Mouse (Mus musculus) retina, postnatal 7 days (tissue): Measurements from ENCODE around the gene Sez6l.

ENCODE experiments used
- DNase-seq: peaks from one replicate; pipeline ENCODE4 v3.0.0-alpha.2; 2012; ENCODE audit warnings: low read depth, low spot score

Gene Sez6l

DNA sequence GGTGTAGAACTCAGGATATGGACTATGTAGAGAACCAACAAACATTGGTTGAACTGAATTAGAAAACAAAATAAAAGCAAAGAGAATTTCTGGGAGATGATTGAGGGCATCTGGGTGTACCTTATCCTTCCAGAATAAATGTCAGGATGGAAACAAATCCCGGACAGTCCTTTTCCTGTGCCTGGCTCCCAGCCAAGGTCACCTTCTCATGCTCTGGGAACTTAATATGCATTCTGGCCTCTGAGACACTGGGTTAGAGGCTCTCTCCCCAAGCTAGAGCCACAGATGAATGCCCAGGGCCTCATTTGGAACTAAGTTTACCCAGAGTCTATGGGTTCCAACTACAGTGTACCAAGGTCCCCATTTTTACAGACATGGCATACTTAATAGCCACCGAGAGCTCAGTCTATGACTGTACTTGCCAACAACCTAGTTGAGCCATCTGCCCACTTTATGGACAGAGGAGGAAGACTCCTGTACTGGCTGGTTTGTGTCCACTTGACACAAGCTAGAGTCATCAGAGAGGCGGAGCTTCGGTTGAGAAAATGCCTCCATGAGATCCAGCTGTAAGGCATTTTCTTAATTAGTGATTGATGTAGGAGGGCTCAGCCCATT lies 7.3 kb upstream of the Sez6l start:
- DNase-seq: no peak

- DNase-seq: no peak
These were observed 6.3 kb upstream of the Sez6l start for GRCm38 (mm10) chr5:112583304-112583703.

GRCm38 (mm10) chr5:112577750-112578149 lies 765 bp upstream of the Sez6l start:
- DNase-seq: no peak

DNA sequence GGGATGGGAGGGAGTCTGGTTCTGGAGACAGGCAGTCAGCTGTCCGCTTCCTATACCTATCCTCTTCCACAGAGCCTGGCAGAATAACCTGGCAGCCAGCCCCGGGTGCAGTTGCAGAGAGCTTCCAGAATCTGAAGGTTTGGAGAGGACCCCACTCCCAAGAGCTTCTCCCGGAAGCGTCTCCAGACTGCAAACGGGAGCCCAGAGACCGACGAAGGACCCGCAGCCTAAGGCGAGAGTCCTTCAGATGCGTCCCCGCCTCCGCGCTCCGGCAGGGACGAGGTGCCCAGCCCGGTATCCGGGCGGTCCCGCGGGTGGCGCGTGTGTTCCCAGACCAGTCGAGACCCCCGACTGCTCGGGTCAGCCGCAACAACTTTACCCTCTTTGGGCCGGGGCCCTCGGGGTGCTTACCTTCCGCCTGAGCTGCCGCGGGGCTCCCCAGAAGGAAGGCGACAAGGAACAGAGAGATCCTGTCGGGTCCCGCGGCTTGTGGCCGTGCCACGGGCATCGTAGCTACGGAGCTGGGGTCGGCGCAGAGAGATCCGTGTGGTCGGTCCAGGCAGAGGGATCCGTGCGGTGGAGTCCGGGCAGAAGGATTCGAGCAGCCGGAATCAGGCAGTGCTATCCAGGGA lies 508 bp downstream of the Sez6l start:
- DNase-seq: no peak

- DNase-seq: no peak
These were observed 1.7 kb downstream of the Sez6l start for GRCm38 (mm10) chr5:112575151-112575915.

DNA sequence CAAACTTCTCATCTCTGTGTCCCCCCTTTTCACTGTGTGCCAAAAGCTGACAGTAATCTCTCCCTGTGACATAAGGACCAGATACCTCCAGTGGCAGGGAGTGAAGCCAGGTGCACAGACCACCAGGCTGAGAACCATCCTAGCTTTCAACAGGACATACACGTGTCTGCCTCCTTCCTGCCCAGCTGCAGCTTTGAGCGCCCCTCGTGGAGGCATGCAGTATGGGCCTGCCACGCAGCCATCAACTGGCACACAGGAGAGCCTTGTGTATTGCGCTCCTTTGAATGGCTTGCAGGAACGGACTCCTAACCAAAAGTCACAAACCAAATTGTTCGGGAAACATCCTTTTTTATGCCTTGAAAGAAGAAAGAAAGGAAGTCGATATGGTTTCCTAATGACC lies 3.1 kb downstream of the Sez6l start:
- DNase-seq: peak; percentile 40

DNA sequence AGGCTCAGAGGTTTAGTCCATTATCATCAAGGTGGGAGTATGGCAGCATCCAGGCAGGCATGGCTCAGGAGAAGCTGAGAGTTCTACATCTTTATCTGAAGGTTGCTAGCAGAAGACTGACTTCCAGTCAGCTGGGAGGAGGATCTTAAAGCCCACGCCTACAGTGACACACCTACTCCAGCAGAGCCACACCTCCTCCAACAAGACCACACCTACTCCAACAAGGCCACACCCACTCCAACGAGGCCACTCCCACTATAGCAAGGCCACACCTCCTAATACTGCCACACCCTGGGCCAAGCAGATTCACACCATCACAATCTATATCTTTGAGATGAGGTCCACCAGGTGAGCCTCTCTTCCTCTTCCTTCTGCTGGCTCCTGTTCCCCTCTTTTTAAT lies 4.8 kb downstream of the Sez6l start:
- no peak for DNase-seq

DNA sequence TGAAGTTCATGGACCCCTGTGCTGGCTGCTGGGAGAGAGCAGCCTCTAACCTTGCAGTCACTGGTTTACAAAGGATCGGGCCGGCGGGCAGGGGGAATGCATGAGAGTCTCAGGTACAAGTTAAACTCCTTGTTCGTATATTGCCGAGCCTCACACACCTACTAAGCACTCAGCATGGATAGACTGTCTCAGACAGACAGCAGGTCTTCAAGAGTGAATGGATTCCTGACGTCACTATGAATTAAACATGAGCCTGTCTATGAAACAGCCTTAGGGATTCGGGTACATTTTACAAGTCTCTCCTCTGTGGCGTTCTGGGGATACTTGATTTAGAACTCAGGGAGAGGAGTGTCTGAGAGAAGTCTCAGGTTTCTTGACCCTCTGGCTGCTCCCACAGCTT lies 11.5 kb downstream of the Sez6l start:
- no peak for DNase-seq

DNA sequence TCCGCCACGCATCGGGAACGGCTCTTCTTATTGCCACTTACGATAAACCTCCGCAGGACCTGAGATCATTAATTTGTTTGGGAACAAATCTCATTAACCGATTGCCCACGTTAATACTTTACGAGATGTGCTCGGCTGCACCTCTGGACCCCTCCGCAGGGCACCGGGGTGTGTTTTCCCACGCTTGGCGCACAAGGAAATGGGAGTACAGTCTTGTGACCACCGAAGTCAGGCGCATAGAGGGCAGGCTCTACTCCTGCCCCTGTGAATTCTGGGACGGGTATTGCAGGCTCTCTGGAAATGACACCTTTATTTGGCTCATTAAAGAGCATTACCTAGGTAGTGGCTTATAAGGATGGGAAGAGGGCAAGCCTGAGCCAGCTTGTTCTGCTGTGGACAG lies 11.9 kb downstream of the Sez6l start:
- DNase-seq: no peak

DNA sequence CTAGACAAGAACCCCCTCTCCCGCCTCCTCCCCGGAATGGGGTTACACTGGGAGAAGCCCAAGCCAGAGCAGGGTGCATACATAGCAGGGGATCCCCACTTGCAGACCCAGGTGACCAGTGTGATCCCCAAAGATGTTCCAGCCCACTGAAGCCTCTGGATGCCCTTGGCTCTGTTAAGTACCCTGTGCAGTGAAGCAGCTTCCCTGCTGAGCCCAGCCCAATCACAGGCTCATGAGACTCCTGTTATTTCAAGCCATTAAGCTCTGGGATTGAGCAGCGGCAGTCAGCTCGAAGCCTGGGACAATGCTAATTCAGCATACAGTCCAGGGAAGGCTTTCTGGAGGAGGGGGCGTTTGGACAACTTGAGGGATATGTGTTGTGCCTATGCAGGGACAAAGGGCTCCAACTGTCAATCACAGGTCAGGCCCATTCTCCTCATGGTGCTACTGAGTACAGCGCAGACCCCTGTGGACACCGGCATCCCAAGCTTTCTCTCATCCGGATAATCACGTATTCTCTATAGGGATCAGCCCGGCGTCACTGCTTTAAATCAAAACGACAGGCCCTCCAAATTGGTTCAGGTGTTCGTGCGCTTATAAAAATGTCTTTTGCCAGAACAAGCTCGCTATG lies 16.0 kb downstream of the Sez6l start:
- DNase-seq: no peak

DNA sequence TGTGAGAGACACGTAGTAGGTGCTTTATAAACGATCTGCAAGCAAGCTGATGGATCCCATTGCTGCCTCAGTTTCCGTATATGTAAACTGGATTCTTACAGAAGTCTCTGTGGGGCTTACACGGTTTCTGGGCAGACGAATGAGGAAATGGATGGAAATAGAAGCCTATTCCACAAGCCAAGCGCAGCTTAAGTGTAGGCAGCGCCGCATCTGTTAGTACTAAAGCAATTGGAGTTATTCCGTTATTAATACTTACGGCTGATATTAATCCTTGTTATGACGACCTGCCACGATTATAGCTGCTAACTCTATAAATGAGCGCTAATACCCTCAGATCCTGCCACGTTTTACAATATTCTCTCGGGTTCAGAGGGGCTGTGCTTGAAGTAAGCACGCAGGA lies 16.8 kb downstream of the Sez6l start:
- no peak for DNase-seq

DNA sequence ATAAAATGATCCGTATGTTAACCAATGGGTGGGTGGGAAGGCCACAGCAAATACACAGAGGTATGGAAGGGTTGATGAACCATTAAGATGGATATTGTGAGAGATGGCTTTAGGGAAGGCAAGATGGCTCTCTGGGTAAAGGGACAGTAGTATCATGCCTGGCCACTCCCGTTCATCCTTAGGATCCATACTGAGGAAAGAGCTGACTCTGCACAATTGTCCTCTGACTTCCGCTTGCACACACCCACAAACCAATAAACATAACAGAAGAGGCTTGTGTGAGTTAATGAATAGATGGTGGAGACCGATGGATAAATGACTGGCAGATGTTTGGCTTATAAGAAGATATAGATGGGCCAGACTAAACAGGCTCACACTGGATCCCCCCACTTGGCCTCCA lies 19.6 kb downstream of the Sez6l start:
- no peak for DNase-seq

DNA sequence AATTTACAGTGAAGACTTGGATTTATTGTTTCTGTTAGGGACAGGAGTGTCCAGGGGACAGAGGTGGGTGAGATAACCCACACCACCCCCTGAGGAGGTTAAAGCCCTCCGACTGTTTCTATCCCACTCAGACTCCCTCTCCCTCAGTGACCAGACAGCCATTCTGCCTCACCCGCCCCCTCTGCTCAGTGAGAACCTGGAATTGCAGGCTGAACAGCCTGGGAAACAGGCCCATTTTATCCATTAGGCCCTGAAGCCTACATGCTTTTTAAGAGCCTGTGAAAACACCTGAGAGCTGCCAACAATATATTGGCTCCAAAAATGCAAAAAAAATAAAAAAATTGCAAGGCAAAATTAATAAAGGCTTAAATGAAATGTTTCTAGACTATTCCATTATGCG lies 20.3 kb downstream of the Sez6l start:
- DNase-seq: no peak

DNA sequence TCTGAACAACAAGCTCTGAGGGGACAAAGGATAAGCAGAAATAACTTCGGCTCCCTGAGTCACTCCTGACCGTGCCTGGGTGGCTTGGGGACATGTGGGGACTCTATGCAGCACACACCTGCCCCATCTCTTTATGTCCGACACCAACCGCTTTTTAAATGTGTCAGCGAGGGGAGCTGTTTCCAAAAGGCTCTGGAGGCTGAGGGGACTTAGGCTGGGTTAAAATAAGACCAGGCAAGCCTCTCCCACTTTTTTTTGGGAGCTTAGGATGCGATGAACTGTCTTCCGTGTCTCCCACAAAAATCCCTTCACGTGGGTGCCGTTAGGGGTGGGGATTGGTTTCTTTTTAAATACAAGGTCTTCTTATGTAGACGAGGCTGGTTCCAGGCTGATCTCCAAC lies 22.5 kb downstream of the Sez6l start:
- DNase-seq: no peak

GRCm38 (mm10) chr5:112552786-112553185 lies 24.2 kb downstream of the Sez6l start:
- no peak for DNase-seq

DNA sequence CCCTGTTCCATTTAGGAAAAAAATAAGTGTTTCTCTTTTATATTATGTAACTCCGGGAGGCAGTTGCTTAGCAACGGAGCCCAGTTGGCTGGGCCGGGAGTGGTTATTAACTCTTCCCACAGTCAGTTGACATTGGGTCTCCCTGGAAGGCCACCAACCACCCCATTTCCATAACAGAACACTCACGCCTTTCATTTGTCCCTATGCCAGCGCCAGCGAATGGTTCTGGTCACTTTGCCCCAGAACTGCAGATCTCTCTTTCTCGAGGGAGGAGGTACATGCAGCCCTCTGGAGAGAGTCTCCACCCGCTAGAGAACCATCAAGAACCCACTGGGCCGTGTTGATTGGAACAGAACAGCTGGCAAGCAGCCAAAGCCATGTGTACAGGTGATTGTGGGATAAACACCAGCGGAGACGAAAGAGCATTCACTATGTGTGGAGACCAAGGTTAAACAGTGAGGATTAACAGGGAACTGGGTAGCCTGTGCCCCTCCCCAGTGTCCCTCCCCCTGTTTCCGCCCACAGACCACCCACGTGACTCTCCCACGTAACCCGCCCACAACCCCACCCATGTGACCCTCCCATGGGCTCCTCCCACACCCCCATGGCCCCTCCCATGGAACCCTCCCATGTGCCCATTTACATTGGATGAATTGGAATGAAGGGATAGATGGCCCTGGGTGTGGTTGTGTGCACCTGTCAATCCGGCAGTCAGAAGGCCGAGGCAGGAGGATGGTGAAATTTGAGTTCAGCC lies 24.8 kb downstream of the Sez6l start:
- DNase-seq: no peak

DNA sequence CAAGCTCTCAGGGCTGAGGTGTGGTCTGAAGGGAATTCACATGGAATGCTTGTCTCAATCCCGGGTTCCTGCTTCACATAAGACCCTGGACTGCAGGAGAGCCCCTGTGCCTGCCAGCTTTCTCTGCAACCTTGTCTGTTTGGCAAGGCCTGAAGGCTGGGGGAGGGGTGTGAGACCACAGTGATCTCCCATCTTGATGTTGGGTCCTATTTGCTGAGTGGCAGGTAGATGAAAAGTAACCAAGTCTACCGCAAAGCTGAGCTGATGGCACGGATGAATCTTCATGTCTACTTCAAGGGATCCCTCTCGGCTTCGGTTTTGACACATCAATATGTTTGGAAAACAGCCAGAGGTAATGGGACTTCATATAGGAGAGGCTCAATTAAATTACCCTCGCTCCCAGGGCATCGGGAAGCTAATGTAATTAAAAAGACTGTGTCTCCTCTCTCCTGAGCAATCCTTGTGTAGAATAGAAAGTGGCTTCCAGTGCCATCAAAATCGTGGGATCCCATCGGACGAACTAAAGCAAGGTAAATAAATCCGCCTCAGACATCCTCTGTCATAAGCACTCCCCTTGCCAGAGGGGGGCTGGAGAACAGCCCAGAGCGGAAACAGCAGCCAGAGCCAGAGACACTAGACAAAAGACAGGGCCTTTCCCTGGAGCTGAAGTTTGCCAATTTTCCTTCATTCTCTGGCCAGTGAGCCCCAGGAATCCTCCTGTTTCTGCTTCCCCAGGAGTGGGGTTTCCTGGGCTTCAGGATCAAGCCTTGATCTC lies 28.0 kb downstream of the Sez6l start:
- no peak for DNase-seq

DNA sequence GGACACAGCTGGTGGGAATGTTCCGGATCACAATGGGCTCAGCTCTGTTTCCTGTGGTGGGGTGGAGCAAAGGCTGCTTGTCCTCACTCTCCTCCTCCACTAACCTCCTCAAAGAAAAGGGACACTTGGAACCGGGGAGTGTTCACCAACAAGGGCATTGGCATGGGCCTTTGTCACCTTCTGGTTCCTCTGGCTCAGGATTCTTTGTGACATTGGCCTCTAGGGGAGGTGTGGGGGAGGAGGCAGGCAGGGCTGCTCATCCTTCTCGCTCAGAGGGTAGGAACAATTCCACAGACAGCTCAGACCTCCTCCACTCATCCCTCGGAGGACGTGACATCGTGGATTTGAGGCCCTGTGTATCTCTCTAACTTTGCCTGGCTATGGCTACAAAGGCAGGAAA lies 30.2 kb downstream of the Sez6l start:
- DNase-seq: no peak

DNA sequence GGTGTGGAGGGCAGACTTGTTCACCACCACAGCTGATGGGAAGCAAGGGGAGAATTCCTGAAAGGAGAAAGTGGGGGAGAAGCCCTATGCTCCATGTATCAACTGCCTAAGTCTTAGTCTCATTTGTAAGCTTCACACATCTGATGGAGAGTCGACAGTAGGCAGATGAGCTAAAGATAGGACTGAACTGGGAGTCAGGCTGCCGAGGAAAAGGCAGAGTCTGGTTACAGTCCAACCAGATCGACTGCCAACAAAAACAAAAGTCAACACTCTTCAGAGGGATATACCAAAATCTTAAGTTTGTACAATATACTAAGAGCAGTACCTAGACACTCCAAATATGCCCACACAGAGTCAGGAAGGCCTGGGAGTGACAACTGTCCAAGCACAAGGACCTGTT lies 38.7 kb downstream of the Sez6l start:
- no peak for DNase-seq

- no peak for DNase-seq
These were observed 41.1 kb downstream of the Sez6l start for GRCm38 (mm10) chr5:112535868-112536267.

GRCm38 (mm10) chr5:112534146-112534545 lies 42.8 kb downstream of the Sez6l start:
- DNase-seq: no peak
